Mouse (Mus musculus) effector memory CD4-positive, alpha-beta T cell, adult 5 months (primary cell): ENCODE data around the gene Ccdc194. TPM values are rescaled to one million over a fixed set of nuclear protein-coding genes. Genes with fewer than 3 reads are reported as not detected.

Source experiments
- polyA plus RNA-seq: library from polyadenylated mRNA; unstranded; fragments of 100-300 nt; shearing (Covaris generic); gene quantifications from one replicate; pipeline ENCODE4 v1.2.1, GENCODE M21; 2017

Ccdc194 gene
- polyA plus RNA-seq = not detected

GRCm38 (mm10) chr8:71525226-71526050 is at the start of gene Ccdc194:
Gene Ccdc194 (minus strand): TSS chr8:71525711.

GRCm38 (mm10) chr8:71568387-71568937 is 43.0 kb upstream of the Ccdc194 start, which contains the start of gene Slc27a1:
Gene Slc27a1 (plus strand): TSS chr8:71568882.

GRCm38 (mm10) chr8:71566501-71566900 is 41.0 kb upstream of the Ccdc194 start, which contains the start of gene Nxnl1:
Gene Nxnl1 (minus strand): TSS chr8:71566601.

DNA sequence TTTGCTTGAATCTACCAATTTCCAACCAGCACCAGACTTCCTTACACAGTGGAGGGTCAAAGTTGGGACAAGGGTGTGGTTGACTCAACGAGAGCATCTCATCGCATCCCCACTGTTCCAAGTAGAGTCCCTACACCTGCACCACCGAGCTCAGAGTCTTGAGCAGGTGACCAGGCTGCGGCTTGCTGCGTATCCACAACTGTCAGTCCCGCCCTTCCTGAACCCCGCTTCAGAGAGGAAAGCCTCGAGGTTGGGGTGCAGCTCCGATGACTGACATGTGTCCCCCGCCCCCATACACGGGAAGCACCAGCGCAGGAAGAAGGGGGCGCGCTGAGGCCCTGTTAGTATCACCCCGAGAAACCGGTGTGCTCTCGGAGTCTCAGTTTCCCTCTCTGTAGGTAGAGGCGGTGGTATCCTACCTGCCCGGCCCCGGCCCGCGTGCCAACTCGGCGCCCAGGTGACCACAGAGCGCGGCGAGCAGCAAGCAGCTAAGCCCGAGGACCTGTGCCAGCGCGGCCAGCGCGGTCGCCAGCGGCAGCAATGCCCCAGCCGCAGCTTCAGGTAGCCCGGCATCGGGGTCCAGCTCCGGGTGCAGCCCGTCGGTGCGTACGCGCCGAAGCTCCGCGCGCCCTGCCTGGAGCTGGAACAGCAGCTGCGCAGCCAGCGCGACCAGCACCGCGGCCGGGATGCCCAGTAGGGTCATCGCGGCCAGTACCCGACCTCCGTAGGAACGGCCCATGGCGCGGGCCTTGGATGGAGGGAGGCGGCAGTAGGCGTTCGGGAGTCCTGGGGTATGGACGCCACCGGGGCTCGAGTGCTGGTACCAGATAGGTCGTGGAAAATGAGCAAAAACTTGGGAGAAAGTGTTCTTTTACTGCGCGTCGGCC is 32.8 kb upstream of the Ccdc194 start, which contains the start of gene Tmem221:
Tmem221 (minus strand) TSS at position 801 of the 887 bp plus-strand sequence.

DNA sequence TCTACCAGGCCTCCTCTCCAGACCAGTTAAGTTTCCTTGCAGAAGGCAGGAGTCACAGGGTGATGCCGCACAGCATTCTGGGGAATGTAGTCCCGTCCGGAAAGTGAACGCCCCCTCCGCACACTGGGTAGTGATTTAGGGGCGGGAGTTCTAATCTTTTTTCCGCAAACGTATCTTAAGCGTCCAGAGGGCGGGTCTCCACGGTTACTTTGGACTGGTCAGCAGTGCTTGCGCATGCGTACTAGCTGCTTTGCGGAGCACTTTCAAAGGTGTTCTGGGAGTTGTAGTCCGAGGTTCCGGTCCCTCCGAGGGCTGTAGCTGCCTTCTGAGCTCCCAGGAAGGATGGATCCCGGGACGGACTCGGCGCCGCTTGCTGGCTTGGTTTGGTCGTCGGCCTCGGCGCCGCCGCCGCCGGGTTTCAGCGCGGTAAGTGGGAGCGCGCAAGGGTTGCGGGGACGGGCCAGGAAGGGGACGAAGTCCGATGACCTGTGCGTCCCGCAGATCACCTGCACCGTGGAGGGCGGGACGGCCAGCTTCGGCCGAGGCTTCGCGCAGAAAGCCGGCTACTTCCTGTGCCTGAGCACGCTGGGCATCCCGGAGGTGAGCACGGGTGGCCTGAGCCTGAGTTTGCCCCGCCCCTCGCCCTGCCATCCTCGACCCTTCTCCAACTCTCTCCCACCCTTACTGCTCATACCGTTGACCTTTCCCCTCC is 17.3 kb upstream of the Ccdc194 start, which contains the start of gene Mvb12a:
Mvb12a (plus strand) TSS at position 291 of the 712 bp plus-strand sequence.

DNA sequence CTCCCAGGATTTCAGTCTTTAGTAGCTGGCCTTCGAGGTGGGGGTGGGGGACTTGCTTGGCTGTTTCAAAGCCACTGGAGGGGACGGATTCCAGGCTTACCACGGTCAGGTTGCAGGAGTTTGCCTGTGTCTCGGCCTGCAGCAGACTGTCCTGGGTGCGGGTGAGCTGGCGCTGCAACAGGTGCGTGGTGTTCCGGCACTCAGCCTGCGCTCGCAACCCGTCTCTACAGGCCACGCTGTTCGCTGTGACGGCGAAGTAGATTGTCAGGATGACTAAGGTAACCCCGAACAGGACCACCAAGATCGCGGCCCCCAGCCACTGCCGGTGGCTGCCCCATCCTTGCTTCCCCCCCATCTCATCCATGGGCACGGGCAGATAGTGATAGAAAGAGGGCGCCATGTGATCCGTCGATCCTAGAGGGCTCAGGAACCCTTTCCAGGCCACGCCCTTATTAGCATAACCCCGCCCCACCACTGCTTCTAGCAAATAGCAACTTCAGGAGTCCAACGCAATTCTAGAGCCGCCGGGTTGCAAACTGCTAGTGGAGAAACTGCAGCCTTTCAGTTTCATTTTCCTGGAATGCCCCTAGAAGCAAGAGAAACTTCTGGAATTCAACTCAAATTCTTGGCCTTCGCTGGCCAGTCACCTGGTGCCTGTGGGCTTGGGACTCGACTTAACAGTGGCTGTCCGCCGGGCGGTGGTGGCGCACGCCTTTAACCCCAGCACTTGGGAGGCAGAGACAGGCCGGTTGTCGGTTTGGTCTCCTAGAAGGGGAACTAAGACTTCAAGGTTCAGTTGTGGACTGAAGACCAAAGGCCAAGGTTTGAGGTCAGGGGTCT is 11.7 kb upstream of the Ccdc194 start, which contains the start of gene Bst2:
Bst2 (minus strand) TSS at position 429 of the 840 bp plus-strand sequence.

GRCm38 (mm10) chr8:71511644-71512043 is 13.9 kb downstream of the Ccdc194 start, which contains the start of gene Plvap:
Gene Plvap (minus strand): TSS chr8:71511752.

GRCm38 (mm10) chr8:71487691-71488445 is 37.6 kb downstream of the Ccdc194 start, which contains the start of gene Gtpbp3:
Gene Gtpbp3 (plus strand): TSS chr8:71488103.

GRCm38 (mm10) chr8:71485142-71486135 is 40.1 kb downstream of the Ccdc194 start, which contains the start of gene Ano8:
Gene Ano8 (minus strand): TSS chr8:71485963.

Other genes starting within 250 kb of the Ccdc194 start
- gene Use1, start 158.9 kb downstream of the Ccdc194 start, polyA plus RNA-seq = 205 TPM
- gene Ocel1, start 154.4 kb downstream of the Ccdc194 start, polyA plus RNA-seq = 20.8 TPM
- gene Nr2f6, start 143.8 kb downstream of the Ccdc194 start, polyA plus RNA-seq = 7.0 TPM
- gene Ushbp1, start 129.9 kb downstream of the Ccdc194 start, polyA plus RNA-seq = 0.09 TPM
- 70.4 TPM for gene Babam1, start 128.8 kb downstream of the Ccdc194 start, polyA plus RNA-seq
- 0.52 TPM for gene Ankle1, start 119.7 kb downstream of the Ccdc194 start, polyA plus RNA-seq
- gene Abhd8, start 62.1 kb downstream of the Ccdc194 start, polyA plus RNA-seq = 103 TPM
- 23.3 TPM for gene Mrpl34, start 60.8 kb downstream of the Ccdc194 start, polyA plus RNA-seq
- 138 TPM for gene Dda1, start 56.5 kb downstream of the Ccdc194 start, polyA plus RNA-seq
- gene Ano8, start 39.7 kb downstream of the Ccdc194 start, polyA plus RNA-seq = 15.7 TPM
- 4.0 TPM for gene Gtpbp3, start 37.6 kb downstream of the Ccdc194 start, polyA plus RNA-seq
- not detected for gene Plvap, start 14.0 kb downstream of the Ccdc194 start, polyA plus RNA-seq
- 73.2 TPM for gene Bst2, start 11.7 kb upstream of the Ccdc194 start, polyA plus RNA-seq
- 58.6 TPM for gene Mvb12a, start 17.2 kb upstream of the Ccdc194 start, polyA plus RNA-seq
- gene Tmem221, start 33.2 kb upstream of the Ccdc194 start, polyA plus RNA-seq = 5.7 TPM
- 0.50 TPM for gene Nxnl1, start 40.9 kb upstream of the Ccdc194 start, polyA plus RNA-seq
- 18.4 TPM for gene Slc27a1, start 43.2 kb upstream of the Ccdc194 start, polyA plus RNA-seq
- 79.8 TPM for gene Pgls, start 66.5 kb upstream of the Ccdc194 start, polyA plus RNA-seq
- gene Fam129c, start 71.9 kb upstream of the Ccdc194 start, polyA plus RNA-seq = 4.3 TPM
- gene Colgalt1, start 85.3 kb upstream of the Ccdc194 start, polyA plus RNA-seq = 30.8 TPM
- gene Unc13a, start 146.0 kb upstream of the Ccdc194 start, polyA plus RNA-seq = 0.15 TPM
- gene Jak3, start 150.6 kb upstream of the Ccdc194 start, polyA plus RNA-seq = 80.1 TPM
- gene Insl3, start 163.5 kb upstream of the Ccdc194 start, polyA plus RNA-seq = 22.9 TPM
- gene B3gnt3, start 176.1 kb upstream of the Ccdc194 start, polyA plus RNA-seq = 3.0 TPM
- gene Fcho1, start 200.0 kb upstream of the Ccdc194 start, polyA plus RNA-seq = 154 TPM